Mouse (Mus musculus) 416B (cell line): ENCODE measurements at regions not wholly inside any gene's neighbourhood (a gene's known extent, or its start where the extent isn't known, plus 50 kb on each side); places are given as distances from the start of the nearest gene placed in this dataset.

ENCODE experiments used
- DNase-seq: peaks from one replicate; pipeline ENCODE4 v3.0.0; 2011; ENCODE audit warnings: low read depth

DNA sequence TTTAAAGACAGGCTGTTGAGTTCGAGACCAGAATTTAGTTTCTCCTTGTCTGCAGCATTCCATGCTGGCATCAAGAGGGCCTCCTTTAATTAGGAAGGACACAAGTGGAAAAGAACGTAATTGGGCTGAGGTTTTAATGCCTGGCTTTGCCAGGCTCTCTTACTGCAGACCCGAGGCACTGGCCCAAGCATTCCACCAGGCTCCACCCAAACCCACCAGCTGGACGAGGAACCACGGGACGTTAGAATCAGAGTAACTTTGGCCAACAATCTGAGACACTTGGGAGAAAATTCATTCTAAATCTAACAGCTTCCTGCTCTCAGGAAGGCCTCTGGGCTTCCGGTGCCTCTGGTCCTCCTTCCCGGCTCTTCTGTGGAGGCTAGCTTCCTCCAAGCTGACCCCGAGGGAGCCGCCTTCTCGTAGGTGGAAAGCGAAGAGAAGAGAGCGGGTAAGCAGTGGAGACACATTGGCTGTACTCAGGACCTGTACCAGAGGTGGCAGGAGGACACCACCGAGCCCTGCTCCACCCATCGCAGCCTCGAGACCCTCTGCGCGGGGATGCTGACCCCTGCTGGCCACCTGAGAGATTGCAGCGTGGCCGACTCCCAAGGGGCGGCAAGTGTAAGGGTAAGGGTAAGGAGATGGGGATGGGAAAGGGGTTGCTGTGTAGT lies 105.5 kb downstream of the Tmem17 start:
- peak; percentile 63 for DNase-seq

DNA sequence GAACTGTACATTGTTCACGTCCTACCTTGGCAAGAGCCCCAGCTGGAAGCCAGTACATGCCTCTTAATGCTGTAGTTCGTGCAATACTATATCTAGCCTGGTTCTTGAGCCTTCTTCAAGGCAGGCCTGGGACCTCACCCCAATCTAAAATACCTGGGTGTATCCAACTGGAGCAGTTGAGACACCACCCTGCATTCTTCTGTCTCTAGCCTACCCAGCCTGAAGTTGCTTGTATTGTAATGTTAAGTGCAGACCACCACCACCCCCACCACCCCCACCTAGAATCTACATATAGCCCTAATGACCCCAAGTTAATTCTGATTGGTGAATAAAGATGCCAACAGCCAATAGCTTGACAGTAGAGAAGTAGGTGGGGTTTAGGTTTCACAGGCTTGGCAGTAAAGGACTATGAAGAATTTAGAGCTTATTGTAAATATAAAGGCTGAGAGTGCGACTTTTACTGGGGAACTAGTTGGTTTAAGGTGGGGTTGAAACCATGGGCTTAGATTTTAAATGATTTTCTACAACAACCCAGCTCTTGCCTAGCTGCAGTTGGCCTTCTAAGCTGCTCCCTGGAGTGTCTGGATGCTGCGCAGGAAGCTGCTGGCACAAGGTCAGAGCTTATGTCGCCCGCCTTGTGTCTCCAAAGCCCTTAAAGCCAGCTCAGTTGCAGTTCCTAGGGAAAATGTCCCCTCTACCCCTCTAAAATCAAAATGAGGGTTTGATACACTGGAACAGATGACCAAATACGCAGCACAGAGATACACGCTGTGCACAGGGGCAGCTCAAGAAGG lies 109.2 kb downstream of the Tmem17 start:
- DNase-seq, result no peak

GRCm38 (mm10) chr11:22621868-22622267 lies 110.0 kb downstream of the Tmem17 start:
- DNase-seq, result no peak

DNA sequence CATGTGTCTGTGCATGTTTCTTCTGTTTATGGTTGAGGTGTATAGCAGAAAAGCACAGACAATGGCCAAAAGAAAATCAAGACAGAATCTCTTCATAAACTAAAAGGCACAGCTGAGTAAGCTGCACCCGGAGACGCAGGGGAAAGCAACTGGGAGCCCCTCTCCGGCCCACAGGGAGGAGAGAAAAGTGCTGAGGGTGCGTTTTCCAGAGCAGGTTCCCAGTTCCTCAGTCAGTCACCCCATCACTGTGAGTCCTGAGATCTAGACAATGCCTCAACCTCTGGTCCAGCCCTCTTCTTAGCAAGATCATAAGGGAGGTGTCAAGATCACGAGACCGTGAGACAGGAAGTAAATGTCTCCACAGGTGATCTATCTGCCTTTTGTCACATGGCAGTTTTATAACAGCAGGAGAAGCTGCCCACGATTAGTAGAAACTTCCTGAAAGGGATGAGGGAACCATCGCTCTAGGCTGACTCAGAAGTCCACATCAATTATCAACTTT lies 110.7 kb downstream of the Tmem17 start:
- DNase-seq, result no peak

DNA sequence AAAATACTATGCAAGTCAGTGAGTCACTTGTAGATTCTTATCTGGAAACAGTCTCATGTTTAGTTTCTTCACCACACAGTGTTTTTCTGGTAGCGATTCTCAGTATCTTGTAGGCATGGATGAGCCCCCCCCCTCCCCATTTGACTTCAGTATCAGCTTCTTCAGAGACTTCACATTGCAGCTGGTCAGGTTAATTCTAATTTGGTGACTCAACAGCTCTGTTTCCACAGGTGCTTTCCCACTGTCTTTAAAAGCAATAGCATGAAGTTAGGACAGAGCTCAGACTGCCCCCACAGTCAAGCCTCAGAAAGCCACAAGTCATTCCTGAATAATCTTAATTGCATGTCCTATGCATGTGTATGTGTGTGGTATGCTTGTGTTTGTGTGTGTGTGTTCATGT lies 114.5 kb downstream of the Tmem17 start:
- peak; percentile 64 for DNase-seq

DNA sequence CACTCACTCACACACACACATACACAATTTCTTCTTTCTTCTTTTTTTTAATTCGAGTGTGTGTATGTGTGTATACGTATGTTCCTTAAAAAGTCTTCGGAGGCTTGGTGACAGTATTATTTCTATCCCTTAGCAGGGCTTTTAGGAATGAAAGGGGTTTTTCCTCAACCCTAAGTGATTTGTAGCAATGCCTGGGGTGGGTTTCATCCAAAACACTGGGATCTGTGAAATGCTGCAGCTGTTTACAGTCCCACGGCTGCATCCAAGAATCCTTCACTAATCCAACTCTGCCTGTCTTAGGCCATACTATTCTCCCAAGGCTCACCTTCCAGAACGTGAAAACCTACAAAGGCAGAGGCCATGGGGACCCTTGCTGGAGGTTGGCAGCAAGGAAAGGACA lies 116.6 kb downstream of the Tmem17 start:
- no peak for DNase-seq

DNA sequence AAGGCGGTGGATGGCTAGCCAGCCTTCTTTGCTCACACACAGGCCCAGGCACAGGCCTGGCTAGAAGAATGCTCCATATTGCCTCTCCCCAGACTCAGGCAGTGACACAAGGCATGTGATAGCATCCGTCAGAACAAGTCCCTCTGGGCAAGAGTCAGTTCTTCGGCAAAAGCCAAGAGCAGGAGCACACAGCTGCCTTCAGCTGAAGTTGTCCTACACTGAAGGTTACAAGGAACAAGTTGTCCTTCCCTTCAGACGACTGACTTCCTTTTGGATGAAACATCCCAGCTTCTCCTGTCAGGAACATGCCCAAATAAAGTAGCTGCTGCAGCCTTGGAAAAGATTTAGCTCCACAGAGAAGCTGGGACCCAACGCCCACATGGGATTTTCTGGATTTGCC lies 117.1 kb downstream of the Tmem17 start:
- no peak for DNase-seq

GRCm38 (mm10) chr11:22629581-22629980 lies 117.7 kb downstream of the Tmem17 start:
- DNase-seq, result no peak

GRCm38 (mm10) chr11:22629991-22630390 lies 118.1 kb downstream of the Tmem17 start:
- peak; percentile 24 for DNase-seq

GRCm38 (mm10) chr11:22630982-22631381 lies 119.1 kb downstream of the Tmem17 start:
- no peak for DNase-seq

DNA sequence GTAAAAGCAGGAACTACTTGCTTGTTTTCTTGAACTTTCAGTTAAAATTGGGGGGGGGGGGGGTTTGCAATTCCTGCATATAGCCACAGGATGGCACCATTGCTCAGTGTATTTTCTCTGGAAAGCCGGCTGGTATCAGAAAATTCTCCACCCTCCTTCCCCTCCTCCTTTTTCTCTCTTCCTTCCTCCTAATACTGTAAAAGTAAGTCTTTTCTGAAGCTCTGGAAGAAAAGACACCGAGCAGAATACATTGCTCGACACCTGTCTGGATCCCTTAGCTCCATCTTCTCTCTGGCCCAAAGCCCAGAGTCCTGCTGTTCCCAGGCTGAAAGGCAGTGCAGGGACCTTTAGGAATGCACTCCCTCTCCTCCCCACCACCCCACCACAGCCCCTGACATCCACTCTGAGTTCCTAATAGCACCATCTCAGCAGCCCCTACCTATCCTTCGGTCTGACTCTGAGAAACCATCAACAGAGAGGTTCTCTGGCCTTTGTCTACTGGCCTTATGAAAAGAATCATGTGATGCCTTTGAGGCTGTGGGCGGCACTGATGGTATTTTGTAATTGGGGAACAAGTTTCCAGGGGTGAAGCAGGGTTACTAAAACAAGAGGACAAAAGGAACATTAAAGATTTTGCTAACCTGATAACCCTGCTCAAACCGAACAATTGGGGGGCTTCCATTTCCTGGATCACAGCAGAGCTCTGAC lies 119.9 kb downstream of the Tmem17 start:
- peak; percentile 70 for DNase-seq

- DNase-seq, result peak; percentile 41
These were observed 120.4 kb downstream of the Tmem17 start for GRCm38 (mm10) chr11:22632314-22632700.

DNA sequence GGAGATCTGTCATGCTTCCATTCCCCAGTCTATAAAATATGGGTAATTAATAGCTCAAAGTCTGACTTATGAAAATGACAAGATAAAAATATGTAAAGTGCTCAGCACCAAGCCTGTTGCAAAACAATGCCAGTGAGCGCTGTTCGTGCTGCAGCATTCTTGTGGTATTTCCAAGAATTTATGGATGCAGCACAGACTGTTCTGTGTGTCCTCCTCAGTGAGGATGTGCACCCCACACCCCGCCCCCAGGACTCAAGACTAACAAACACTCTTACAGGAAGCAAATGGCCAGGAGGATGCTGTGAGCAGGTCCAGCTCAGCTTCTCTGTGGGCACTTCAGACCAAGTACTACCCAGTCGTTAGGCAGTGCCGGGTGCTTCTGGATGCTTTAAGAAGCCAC lies 121.1 kb downstream of the Tmem17 start:
- DNase-seq, result no peak

GRCm38 (mm10) chr11:22633961-22634360 lies 122.1 kb downstream of the Tmem17 start:
- DNase-seq, result no peak

GRCm38 (mm10) chr11:22635021-22635420 lies 123.1 kb downstream of the Tmem17 start:
- DNase-seq, result no peak

DNA sequence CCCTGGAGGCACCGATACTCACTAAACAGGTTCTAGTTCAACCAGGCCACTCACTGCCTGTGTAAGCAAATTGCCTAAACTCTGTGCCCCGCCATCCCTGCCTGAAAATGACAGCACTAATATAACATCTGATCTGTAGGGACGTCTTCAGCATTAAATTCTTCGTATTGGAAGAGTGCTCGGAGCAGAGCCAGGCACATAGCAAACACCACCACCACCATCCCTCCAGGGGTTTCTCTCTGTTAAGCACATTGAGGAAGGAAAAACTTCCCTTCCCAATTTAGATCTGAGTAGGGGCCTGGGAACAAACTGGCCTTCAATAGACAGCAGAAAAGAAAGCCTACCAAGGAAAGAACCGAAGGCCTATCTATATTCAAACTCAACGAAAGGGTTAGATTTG lies 124.4 kb downstream of the Tmem17 start:
- no peak for DNase-seq

DNA sequence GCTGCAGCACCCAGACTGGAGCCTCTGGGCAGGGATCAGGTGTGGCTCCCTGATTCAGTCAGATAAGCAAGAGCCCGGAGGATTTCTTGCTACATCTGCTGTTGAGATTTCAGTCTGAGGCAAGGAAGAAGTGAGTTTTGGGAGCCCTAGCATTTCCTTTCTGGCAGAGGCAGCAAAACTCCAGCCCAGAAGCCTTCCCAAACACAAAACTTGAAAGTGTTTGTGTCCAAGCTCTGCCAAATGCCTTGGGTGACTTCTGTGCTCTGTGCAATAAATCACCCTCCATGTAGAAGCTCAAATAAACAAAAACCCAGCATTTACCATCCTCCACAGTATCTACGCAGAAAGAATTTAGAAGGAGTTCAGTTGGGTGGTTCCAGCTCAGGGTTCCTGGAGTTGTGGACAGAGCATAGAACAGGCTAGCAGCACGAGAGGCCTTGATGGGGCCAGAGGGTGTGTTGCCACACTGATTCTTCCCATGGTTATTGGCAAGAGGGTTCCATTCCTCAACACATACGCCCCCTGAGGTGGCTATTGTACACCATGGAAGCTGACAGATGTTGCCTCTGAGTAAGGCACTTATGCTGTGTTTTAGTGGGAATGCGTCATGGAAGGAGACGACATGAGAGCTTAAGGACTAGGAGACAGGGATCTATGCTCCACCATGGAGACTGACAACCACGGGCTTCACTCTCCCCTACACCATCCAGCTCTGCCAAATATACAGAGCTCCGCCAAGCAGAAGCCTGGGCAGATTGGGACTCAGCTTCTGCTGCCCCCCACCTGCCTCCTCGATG lies 125.1 kb downstream of the Tmem17 start:
- DNase-seq, result no peak

- DNase-seq, result no peak
These were observed 126.3 kb downstream of the Tmem17 start for GRCm38 (mm10) chr11:22638171-22638570.

GRCm38 (mm10) chr11:22638700-22639099 lies 126.8 kb downstream of the Tmem17 start:
- DNase-seq, result no peak

- no peak for DNase-seq
These were observed 128.6 kb downstream of the Tmem17 start for GRCm38 (mm10) chr11:22640371-22640990.

GRCm38 (mm10) chr11:22641450-22641849 lies 129.6 kb downstream of the Tmem17 start:
- peak; percentile 24 for DNase-seq
